In the genomic region with DNA sequence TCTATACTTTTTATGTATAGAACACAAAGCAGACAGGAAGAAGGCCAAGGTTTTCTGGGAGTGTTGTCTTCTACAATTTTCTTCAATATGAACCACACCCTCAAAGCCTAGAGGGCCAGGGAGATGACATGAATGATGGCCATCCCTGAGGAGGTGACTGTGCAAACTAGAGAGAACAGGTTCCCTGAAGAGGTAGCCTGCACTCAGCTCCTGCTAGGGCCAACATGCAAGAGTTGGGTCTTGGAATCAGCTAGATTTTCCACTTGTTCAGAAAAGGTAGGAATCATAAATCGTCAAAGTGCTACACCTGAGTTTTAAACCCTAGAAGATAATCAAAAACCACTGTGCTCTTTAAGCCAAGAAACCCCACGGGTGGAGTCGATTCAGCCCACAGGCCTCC, we compare ENCODE assay signal across 13 mouse cellular contexts.
"Had no signal": no experiment of that assay in that cellular context is flagged by ENCODE, and none has a peak within 500 bp of the region (broad histone marks: within the 10 kb centered on the region; RNA-seq: fewer than 3 reads in every experiment).

No protein-coding gene starts in this region.

- H3K9ac ChIP-seq: limb, embryonic 15.5 days; lung, embryonic 14.5 days; midbrain, embryonic 12.5 days had no signal

- H3K9me3 ChIP-seq: limb, embryonic 15.5 days; midbrain, embryonic 12.5 days had no signal

- DNase-seq: kidney, adult 8-10 months; kidney, postnatal 36 days; lung, embryonic 14.5 days; lung, postnatal 10 days; right cerebral cortex, postnatal 14 days; thymus, adult 18-20 months; thymus, postnatal 14 days had no signal

- H3K4me3 ChIP-seq: limb, embryonic 15.5 days; megakaryocyte, embryonic 14.5 days; midbrain, embryonic 12.5 days had no signal

- ATAC-seq: inflammation-experienced regulatory T-cells, adult 6 months; intestine, postnatal 0 days had no signal

- H3K27me3 ChIP-seq: limb, embryonic 15.5 days; megakaryocyte, embryonic 14.5 days; midbrain, embryonic 12.5 days had no signal

- H3K36me3 ChIP-seq: limb, embryonic 15.5 days; midbrain, embryonic 12.5 days had no signal

- H3K27ac ChIP-seq: limb, embryonic 15.5 days; macrophage; midbrain, embryonic 12.5 days had no signal

- H3K4me2 ChIP-seq: limb, embryonic 15.5 days; lung, embryonic 14.5 days; midbrain, embryonic 12.5 days had no signal
